Mouse (Mus musculus): ENCODE data around the gene Sptb. TPM values are rescaled to one million over a fixed set of nuclear protein-coding genes. Genes with fewer than 3 reads are reported as not detected.

Sptb gene
- polyA plus RNA-seq, 1 experiment from 2014 or later = 15.7 TPM

- 79% methylated on average over 27 of the region's 27 CpGs for WGBS (ENCODE audit: insufficient replicate concordance)
- Histone ChIP-seq H3K9me3 (replicated peaks; ENCODE audit: control insufficient read depth, low read length) (no peaks in the 10 kb centered on the region), H3K4me2 (no peak overlapping the region), H3K36me3 (ENCODE audit: control insufficient read depth, insufficient read depth, low read length) (peaks cover 10% of the 10 kb centered on the region; the same call in 1 of the 2 replicates), H3K4me1 (ENCODE audit: control insufficient read depth, insufficient read depth, low read length) (peaks cover 5% of the 10 kb centered on the region), H3K27ac (ENCODE audit: low read depth, low read length) (no peak overlapping the region), H3K4me3 (ENCODE audit: low read depth, low read length) (no peak overlapping the region), H3K9ac (ENCODE audit: low read depth, low read length) (no peak overlapping the region), H3K27me3 (ENCODE audit: control insufficient read depth, insufficient read depth, low read length) (no peaks in the 10 kb centered on the region)
- ATAC-seq (replicated peaks; ENCODE audit: insufficient number of reproducible peaks, low FRiP score, low TSS enrichment) = no peak
These were observed 137.8 kb downstream of the Sptb start for GRCm38 (mm10) chr12:76572261-76573251.

DNA sequence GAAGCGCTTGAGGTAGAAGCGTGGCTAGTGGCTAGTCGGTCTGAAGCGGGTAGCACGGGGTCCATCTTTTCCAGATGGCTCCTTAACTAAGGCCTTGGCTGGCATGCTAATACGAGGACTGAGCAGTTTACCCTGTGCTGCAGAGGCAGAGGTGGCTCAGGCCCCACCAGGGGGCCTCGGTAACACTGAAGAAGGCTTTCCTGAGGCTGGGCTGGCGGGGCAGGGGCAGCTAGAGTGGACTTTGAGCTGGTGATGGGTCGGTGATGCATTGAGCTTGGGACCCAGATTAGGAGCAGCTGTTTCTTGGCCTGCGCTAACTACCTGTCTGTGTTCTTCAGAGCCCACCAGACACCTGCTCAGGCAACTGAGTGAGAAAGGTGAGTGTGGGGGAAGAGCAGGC is 139.1 kb downstream of the Sptb start:
- H3K9me3 ChIP-seq (replicated peaks; ENCODE audit: control insufficient read depth, low read length) = no peaks in the 10 kb centered on the region
- no peaks in the 10 kb centered on the region for H3K27me3 ChIP-seq (ENCODE audit: control insufficient read depth, insufficient read depth, low read length)
- no peak for ATAC-seq (replicated peaks; ENCODE audit: insufficient number of reproducible peaks, low FRiP score, low TSS enrichment)
- no peak overlapping the region for H3K27ac ChIP-seq (ENCODE audit: low read depth, low read length)
- 83% methylated on average over 10 of the region's 10 CpGs for WGBS (ENCODE audit: insufficient replicate concordance)
- H3K9ac ChIP-seq (ENCODE audit: low read depth, low read length) = no peak overlapping the region
- H3K36me3 ChIP-seq (ENCODE audit: control insufficient read depth, insufficient read depth, low read length) = peaks cover 13% of the 10 kb centered on the region
- H3K4me1 ChIP-seq (ENCODE audit: control insufficient read depth, insufficient read depth, low read length) = peaks cover 5% of the 10 kb centered on the region
- no peak overlapping the region for H3K4me2 ChIP-seq
- no peak overlapping the region for H3K4me3 ChIP-seq (ENCODE audit: low read depth, low read length)

GRCm38 (mm10) chr12:76570221-76570940 is 140.0 kb downstream of the Sptb start:
- WGBS (ENCODE audit: insufficient replicate concordance) = 71% methylated on average over 9 of the region's 9 CpGs
- H3K9me3 ChIP-seq (replicated peaks; ENCODE audit: control insufficient read depth, low read length) = no peaks in the 10 kb centered on the region
- H3K27ac ChIP-seq (ENCODE audit: low read depth, low read length) = no peak overlapping the region
- no peak for ATAC-seq (replicated peaks; ENCODE audit: insufficient number of reproducible peaks, low FRiP score, low TSS enrichment)
- H3K4me1 ChIP-seq (ENCODE audit: control insufficient read depth, insufficient read depth, low read length) = peaks cover 5% of the 10 kb centered on the region
- no peak overlapping the region for H3K9ac ChIP-seq (ENCODE audit: low read depth, low read length)
- H3K27me3 ChIP-seq (ENCODE audit: control insufficient read depth, insufficient read depth, low read length) = no peaks in the 10 kb centered on the region
- no peak overlapping the region for H3K4me2 ChIP-seq
- peaks cover 21% of the 10 kb centered on the region for H3K36me3 ChIP-seq (ENCODE audit: control insufficient read depth, insufficient read depth, low read length)
- no peak overlapping the region for H3K4me3 ChIP-seq (ENCODE audit: low read depth, low read length)

DNA sequence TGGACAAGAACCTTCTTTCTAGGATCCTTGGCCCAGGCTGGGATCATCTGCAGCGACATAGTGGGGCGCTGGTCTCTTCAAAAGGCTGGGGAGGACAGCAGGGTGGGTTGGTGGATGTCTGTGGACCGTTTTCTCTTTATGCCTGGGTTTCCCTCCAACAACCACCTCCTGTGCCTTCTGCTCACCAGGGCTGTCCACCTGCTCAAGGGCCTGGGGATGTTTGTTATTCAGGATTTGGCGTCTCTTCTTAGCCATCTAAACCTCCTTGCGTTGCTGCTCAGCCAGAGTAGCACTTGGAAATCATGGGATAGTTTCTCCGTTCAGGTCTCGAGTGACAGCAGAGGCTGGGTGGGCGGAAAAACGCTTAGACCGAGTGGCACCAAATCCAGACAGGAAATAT is 144.1 kb downstream of the Sptb start:
- Histone ChIP-seq H3K27me3 (ENCODE audit: control insufficient read depth, insufficient read depth, low read length) (no peaks in the 10 kb centered on the region), H3K36me3 (ENCODE audit: control insufficient read depth, insufficient read depth, low read length) (peaks cover 33% of the 10 kb centered on the region), H3K4me2 (no peak overlapping the region), H3K4me1 (ENCODE audit: control insufficient read depth, insufficient read depth, low read length) (peaks cover 5% of the 10 kb centered on the region), H3K4me3 (ENCODE audit: low read depth, low read length) (no peak overlapping the region), H3K9me3 (replicated peaks; ENCODE audit: control insufficient read depth, low read length) (no peaks in the 10 kb centered on the region), H3K27ac (ENCODE audit: low read depth, low read length) (no peak overlapping the region), H3K9ac (ENCODE audit: low read depth, low read length) (no peak overlapping the region)
- ATAC-seq (replicated peaks; ENCODE audit: insufficient number of reproducible peaks, low FRiP score, low TSS enrichment) = no peak
- WGBS (ENCODE audit: insufficient replicate concordance) = 83% methylated on average over 10 of the region's 10 CpGs

DNA sequence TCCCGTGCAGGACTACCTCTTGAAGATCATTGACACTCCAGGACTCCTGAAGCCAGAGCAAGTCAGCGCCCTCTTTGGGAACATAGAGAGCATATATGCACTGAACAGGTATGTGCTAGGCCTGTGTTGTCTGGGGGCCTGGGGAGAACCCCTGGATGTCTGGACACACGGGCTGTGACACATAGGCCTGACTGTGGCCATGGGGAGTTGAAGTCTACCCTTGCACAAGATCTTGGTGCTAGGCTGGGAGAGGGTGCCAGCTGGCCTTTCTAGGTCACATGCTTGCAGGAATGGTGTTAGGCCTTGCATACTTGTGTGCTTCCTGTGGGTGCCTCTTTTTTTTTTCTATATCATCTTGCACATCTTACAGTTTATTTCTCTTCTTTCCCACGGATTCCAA is 148.2 kb downstream of the Sptb start:
- peaks cover 35% of the 10 kb centered on the region for H3K36me3 ChIP-seq (ENCODE audit: control insufficient read depth, insufficient read depth, low read length)
- peaks cover 2% of the 10 kb centered on the region for H3K4me1 ChIP-seq (ENCODE audit: control insufficient read depth, insufficient read depth, low read length)
- no peaks in the 10 kb centered on the region for H3K27me3 ChIP-seq (ENCODE audit: control insufficient read depth, insufficient read depth, low read length)
- H3K27ac ChIP-seq (ENCODE audit: low read depth, low read length) = no peak overlapping the region
- 81% methylated on average over 4 of the region's 4 CpGs for WGBS (ENCODE audit: insufficient replicate concordance)
- no peak for ATAC-seq (replicated peaks; ENCODE audit: insufficient number of reproducible peaks, low FRiP score, low TSS enrichment)
- H3K9ac ChIP-seq (ENCODE audit: low read depth, low read length) = no peak overlapping the region
- no peak overlapping the region for H3K4me2 ChIP-seq
- H3K4me3 ChIP-seq (ENCODE audit: low read depth, low read length) = no peak overlapping the region
- H3K9me3 ChIP-seq (replicated peaks; ENCODE audit: control insufficient read depth, low read length) = no peaks in the 10 kb centered on the region

- Histone ChIP-seq H3K9me3 (replicated peaks; ENCODE audit: control insufficient read depth, low read length) (no peaks in the 10 kb centered on the region), H3K4me2 (no peak overlapping the region), H3K36me3 (ENCODE audit: control insufficient read depth, insufficient read depth, low read length) (peaks cover 15% of the 10 kb centered on the region), H3K27me3 (ENCODE audit: control insufficient read depth, insufficient read depth, low read length) (no peaks in the 10 kb centered on the region), H3K27ac (ENCODE audit: low read depth, low read length) (no peak overlapping the region), H3K4me1 (ENCODE audit: control insufficient read depth, insufficient read depth, low read length) (peaks cover 22% of the 10 kb centered on the region), H3K4me3 (ENCODE audit: low read depth, low read length) (no peak overlapping the region), H3K9ac (ENCODE audit: low read depth, low read length) (no peak overlapping the region)
- ATAC-seq (replicated peaks; ENCODE audit: insufficient number of reproducible peaks, low FRiP score, low TSS enrichment) = no peak
- WGBS (ENCODE audit: insufficient replicate concordance) = 55% methylated on average over 5 of the region's 5 CpGs
These were observed 152.1 kb downstream of the Sptb start for GRCm38 (mm10) chr12:76558206-76558605.

- no peak overlapping the region for H3K4me2 ChIP-seq
- no peak overlapping the region for H3K27ac ChIP-seq (ENCODE audit: low read depth, low read length)
- H3K9me3 ChIP-seq (replicated peaks; ENCODE audit: control insufficient read depth, low read length) = no peaks in the 10 kb centered on the region
- peaks cover 10% of the 10 kb centered on the region for H3K36me3 ChIP-seq (ENCODE audit: control insufficient read depth, insufficient read depth, low read length)
- no peak for ATAC-seq (replicated peaks; ENCODE audit: insufficient number of reproducible peaks, low FRiP score, low TSS enrichment)
- WGBS (ENCODE audit: insufficient replicate concordance) = 20% methylated on average over 6 of the region's 6 CpGs
- no peak overlapping the region for H3K4me3 ChIP-seq (ENCODE audit: low read depth, low read length)
- H3K9ac ChIP-seq (ENCODE audit: low read depth, low read length) = no peak overlapping the region
- peaks cover 33% of the 10 kb centered on the region for H3K4me1 ChIP-seq (ENCODE audit: control insufficient read depth, insufficient read depth, low read length)
- no peaks in the 10 kb centered on the region for H3K27me3 ChIP-seq (ENCODE audit: control insufficient read depth, insufficient read depth, low read length)
These were observed 153.5 kb downstream of the Sptb start for GRCm38 (mm10) chr12:76556745-76557389.

DNA sequence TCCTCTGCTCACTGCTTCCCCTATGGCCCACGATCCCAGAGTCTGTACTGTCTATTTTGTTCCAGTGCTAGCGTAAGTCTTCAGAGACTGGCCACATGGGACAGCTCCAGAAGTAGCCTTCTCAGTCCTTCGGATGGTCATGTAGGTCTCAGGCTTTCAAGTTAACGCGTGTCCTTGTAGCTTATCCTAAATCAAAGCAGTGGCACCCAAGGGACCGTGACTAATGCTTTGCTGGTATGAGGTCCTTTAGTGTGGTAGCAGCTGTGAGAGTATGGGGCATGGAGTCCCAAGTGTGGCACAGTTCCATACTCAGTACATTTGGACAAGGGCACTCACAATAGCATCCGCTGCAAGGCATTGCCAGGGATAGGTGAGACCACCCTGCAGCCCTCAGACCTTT is 154.2 kb downstream of the Sptb start:
- 80% methylated on average over 7 of the region's 7 CpGs for WGBS (ENCODE audit: insufficient replicate concordance)
- Histone ChIP-seq H3K4me1 (ENCODE audit: control insufficient read depth, insufficient read depth, low read length) (peaks cover 35% of the 10 kb centered on the region), H3K27ac (ENCODE audit: low read depth, low read length) (0 out of 2 replicates have a peak overlapping the region, but pooled peaks have one; percentile 1), H3K27me3 (ENCODE audit: control insufficient read depth, insufficient read depth, low read length) (no peaks in the 10 kb centered on the region), H3K36me3 (ENCODE audit: control insufficient read depth, insufficient read depth, low read length) (peaks cover 10% of the 10 kb centered on the region), H3K4me2 (no peak overlapping the region), H3K9me3 (replicated peaks; ENCODE audit: control insufficient read depth, low read length) (no peaks in the 10 kb centered on the region), H3K4me3 (ENCODE audit: low read depth, low read length) (no peak overlapping the region), H3K9ac (ENCODE audit: low read depth, low read length) (no peak overlapping the region)
- ATAC-seq (replicated peaks; ENCODE audit: insufficient number of reproducible peaks, low FRiP score, low TSS enrichment) = no peak
